In the genomic region with DNA sequence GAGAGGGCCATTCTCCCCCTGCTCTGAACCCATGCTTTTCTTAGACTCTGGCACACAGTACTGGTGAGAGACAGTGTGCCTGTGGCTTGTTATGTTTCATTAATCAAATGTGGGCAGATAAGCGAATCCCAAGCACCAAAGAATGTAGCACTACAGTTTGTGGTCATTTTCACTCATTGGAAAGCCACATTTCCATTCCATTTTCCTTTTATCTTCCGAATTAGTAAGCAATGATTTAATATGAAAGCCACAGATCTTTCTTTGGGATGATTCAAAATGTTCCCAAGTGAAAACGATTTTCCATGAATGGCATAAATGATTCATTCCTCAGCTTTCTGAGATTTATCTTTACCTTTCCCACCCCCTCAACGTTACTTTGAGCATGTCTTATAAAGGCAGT, we compare ENCODE assay signal across 35 mouse cellular contexts.
"Had no signal": no experiment of that assay in that cellular context is flagged by ENCODE, and none has a peak within 500 bp of the region (broad histone marks: within the 10 kb centered on the region; RNA-seq: fewer than 3 reads in every experiment).

No protein-coding gene starts in this region.

- H3K27ac ChIP-seq: heart, embryonic 13.5 days; heart, embryonic 15.5 days; hindbrain, embryonic 10.5 days; hindbrain, embryonic 12.5 days; hindbrain, embryonic 13.5 days; hindbrain, embryonic 14.5 days; hindbrain, embryonic 15.5 days; hindbrain, postnatal 0 days; intestine, embryonic 15.5 days; kidney, embryonic 15.5 days; kidney, postnatal 0 days; layer of hippocampus, adult 2 months; left cerebral cortex, adult 2 months had no signal

- H3K36me3 ChIP-seq: heart, embryonic 12.5 days; heart, embryonic 13.5 days; heart, embryonic 15.5 days; hindbrain, embryonic 10.5 days; hindbrain, embryonic 12.5 days; hindbrain, embryonic 13.5 days; hindbrain, embryonic 15.5 days; intestine, embryonic 15.5 days; kidney, embryonic 15.5 days had no signal

- H3K4me1 ChIP-seq: heart, embryonic 12.5 days; heart, embryonic 13.5 days; heart, embryonic 15.5 days; hindbrain, embryonic 10.5 days; hindbrain, embryonic 12.5 days; hindbrain, embryonic 13.5 days; hindbrain, embryonic 15.5 days; intestine, embryonic 15.5 days; kidney, embryonic 15.5 days had no signal

- DNase-seq: heart, postnatal 10 days; heart, postnatal 14 days; heart, postnatal 36 days; heart, postnatal 4 days; kidney, adult 11 months; kidney, adult 18-20 months; kidney, adult 2 months; kidney, adult 8-10 months; kidney, adult 9 months; kidney, postnatal 10 days; kidney, postnatal 14 days; kidney, postnatal 25 days; kidney, postnatal 36 days; kidney, postnatal 4 days; layer of hippocampus, adult 9-11 months; layer of hippocampus, postnatal 36 days had no signal

- H3K4me3 ChIP-seq: heart, embryonic 12.5 days; heart, embryonic 13.5 days; heart, embryonic 15.5 days; hindbrain, embryonic 10.5 days; hindbrain, embryonic 12.5 days; hindbrain, embryonic 13.5 days; hindbrain, embryonic 15.5 days; intestine, embryonic 15.5 days; kidney, embryonic 15.5 days; layer of hippocampus, adult 2 months; left cerebral cortex, adult 2 months had no signal

- H3K9ac ChIP-seq: heart, embryonic 12.5 days; heart, embryonic 13.5 days; heart, embryonic 15.5 days; hindbrain, embryonic 12.5 days; hindbrain, embryonic 13.5 days; hindbrain, embryonic 14.5 days; hindbrain, embryonic 15.5 days; intestine, embryonic 15.5 days; kidney, embryonic 15.5 days had no signal

- H3K27me3 ChIP-seq: heart, embryonic 12.5 days; heart, embryonic 13.5 days; heart, embryonic 15.5 days; hindbrain, embryonic 12.5 days; hindbrain, embryonic 13.5 days; hindbrain, embryonic 15.5 days; intestine, embryonic 15.5 days; kidney, embryonic 15.5 days had no signal

- H3K4me2 ChIP-seq: heart, embryonic 11.5 days; heart, embryonic 12.5 days; heart, embryonic 13.5 days; heart, embryonic 15.5 days; hindbrain, embryonic 12.5 days; hindbrain, embryonic 13.5 days; hindbrain, embryonic 14.5 days; hindbrain, embryonic 15.5 days; intestine, embryonic 15.5 days; kidney, embryonic 15.5 days had no signal

- ATAC-seq: hindbrain, embryonic 16.5 days; hindbrain, postnatal 0 days; inflammation-experienced regulatory T-cells, adult 6 months; intestine, embryonic 15.5 days; intestine, embryonic 16.5 days; intestine, postnatal 0 days had no signal

- H3K9me3 ChIP-seq: heart, embryonic 12.5 days; heart, embryonic 13.5 days; heart, embryonic 15.5 days; hindbrain, embryonic 10.5 days; hindbrain, embryonic 12.5 days; hindbrain, embryonic 13.5 days; hindbrain, embryonic 15.5 days; intestine, embryonic 15.5 days; kidney, embryonic 15.5 days had no signal
